Mouse (Mus musculus) testis, adult 2 months (tissue): ENCODE data around the gene Usp7. TPM values are rescaled to one million over a fixed set of nuclear protein-coding genes. Genes with fewer than 3 reads are reported as not detected.
"Not testable (repeated sequence)": the region's sequence is repeated elsewhere in the genome, so short reads cannot be mapped to it uniquely, and the experiment has no call there.

Experiments
- H3K27ac ChIP-seq: fragments of 200-500 bp; 2 replicates; pipeline ENCODE4 v1.5.1; 2012; ENCODE audit warnings: low read depth, low read length; ENCODE audit not compliant: control insufficient read depth, insufficient read depth
- H3K27me3 ChIP-seq: fragments of 200-500 bp; 2 replicates; pipeline ENCODE4 v1.6.1; 2012; ENCODE audit warnings: mild to moderate bottlenecking, low read length, moderate library complexity; ENCODE audit not compliant: control insufficient read depth, insufficient read depth
- H3K36me3 ChIP-seq: fragments of 200-500 bp; 2 replicates; pipeline ENCODE4 v1.6.1; 2012; ENCODE audit warnings: mild to moderate bottlenecking, low read length; ENCODE audit not compliant: control insufficient read depth, insufficient read depth
- H3K4me1 ChIP-seq: fragments of 200-500 bp; 2 replicates; pipeline ENCODE4 v1.6.1; 2012; ENCODE audit warnings: low read length; ENCODE audit not compliant: control insufficient read depth, insufficient read depth
- H3K4me3 ChIP-seq: fragments of 200-500 bp; 2 replicates; pipeline ENCODE4 v1.5.1; 2012; ENCODE audit warnings: low read depth, mild to moderate bottlenecking, low read length, moderate library complexity, mixed read lengths; ENCODE audit not compliant: control insufficient read depth
- CTCF ChIP-seq: fragments of 200-500 bp; IDR thresholded peaks from 2 replicates; pipeline ENCODE4 v1.5.1; 2012; ENCODE audit warnings: low read depth, mild to moderate bottlenecking, inconsistent platforms, low read length, moderate library complexity; ENCODE audit not compliant: control insufficient read depth, insufficient read depth, insufficient replicate concordance
- POLR2A ChIP-seq: fragments of 200-500 bp; IDR thresholded peaks from 2 replicates; pipeline ENCODE4 v1.6.1; 2012; ENCODE audit warnings: low read depth, mild to moderate bottlenecking, inconsistent platforms, low read length, moderate library complexity; ENCODE audit not compliant: control insufficient read depth
- polyA plus RNA-seq: library from polyadenylated mRNA; depleted of rRNA; stranded (reverse); fragments of >200 nt; gene quantifications from 2 replicates; pipeline ENCODE4 v1.2.3, GENCODE M21; 2012

Gene Usp7
- polyA plus RNA-seq, 1 experiment, result 61.5 TPM

DNA sequence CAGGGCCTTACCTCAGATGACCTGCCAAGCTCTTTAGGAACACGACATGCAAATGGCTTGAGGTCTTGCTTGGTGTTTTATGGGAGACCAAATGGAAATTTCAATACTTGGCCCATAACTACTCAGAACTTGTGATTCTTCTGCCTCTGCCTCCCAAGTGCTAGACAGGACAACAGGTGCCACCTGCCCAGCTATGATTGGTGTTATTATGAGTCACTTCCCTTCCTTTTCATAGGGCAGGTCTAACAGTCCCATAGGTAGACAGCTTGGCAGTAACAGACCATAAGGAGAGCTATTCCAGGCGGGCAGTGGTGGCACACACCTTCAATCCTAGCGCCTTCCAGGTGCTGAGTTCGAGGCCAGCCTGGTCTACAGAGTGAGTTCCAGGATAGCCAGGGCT is 58.5 kb downstream of the Usp7 start:
- Histone ChIP-seq H3K27ac (no peak overlapping the region), H3K4me3 (no peak overlapping the region), H3K27me3 (no peaks in the 10 kb centered on the region), H3K36me3 (no peaks in the 10 kb centered on the region), H3K4me1 (peaks cover 11% of the 10 kb centered on the region)
- no peak for TF ChIP-seq POLR2A
- no peak for TF ChIP-seq CTCF

DNA sequence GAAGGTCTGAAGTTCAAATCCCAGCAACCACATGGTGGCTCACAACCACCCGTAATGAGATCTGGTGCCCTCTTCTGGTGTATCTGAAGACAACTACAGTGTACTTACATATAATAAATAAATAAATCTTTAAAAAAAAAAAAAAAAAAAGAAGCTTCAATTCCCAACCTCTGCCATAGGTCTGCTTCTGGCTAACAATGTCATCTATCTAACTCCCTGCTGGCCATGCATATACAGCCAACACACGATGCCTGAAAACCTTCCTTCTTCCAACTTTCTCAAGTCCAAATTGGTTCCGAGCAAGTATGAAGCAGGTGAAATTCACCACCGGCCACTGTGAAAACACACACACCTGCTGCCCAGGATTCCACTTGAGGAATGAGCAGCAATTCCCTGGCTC is 59.7 kb downstream of the Usp7 start:
- peaks cover 11% of the 10 kb centered on the region for H3K4me1 ChIP-seq
- H3K27ac ChIP-seq, H3K27me3 ChIP-seq, H3K4me3 ChIP-seq, H3K36me3 ChIP-seq: not testable (repeated sequence)

GRCm38 (mm10) chr16:8731630-8732029 is 60.5 kb downstream of the Usp7 start:
- H3K27ac ChIP-seq, result no peak overlapping the region
- TF ChIP-seq CTCF (no peak), POLR2A (no peak)
- no peaks in the 10 kb centered on the region for H3K36me3 ChIP-seq
- peaks cover 8% of the 10 kb centered on the region for H3K4me1 ChIP-seq
- no peaks in the 10 kb centered on the region for H3K27me3 ChIP-seq
- no peak overlapping the region for H3K4me3 ChIP-seq

- Histone ChIP-seq H3K4me1 (peaks cover 3% of the 10 kb centered on the region; the same call in 1 of the 2 replicates), H3K27me3 (no peaks in the 10 kb centered on the region), H3K4me3 (no peak overlapping the region), H3K27ac (no peak overlapping the region), H3K36me3 (no peaks in the 10 kb centered on the region)
- TF ChIP-seq CTCF (no peak), POLR2A (no peak)
Measured at GRCm38 (mm10) chr16:8728111-8728748, 63.9 kb downstream of the Usp7 start.

GRCm38 (mm10) chr16:8725807-8726206 is 66.3 kb downstream of the Usp7 start:
- no peaks in the 10 kb centered on the region for H3K27me3 ChIP-seq
- no peaks in the 10 kb centered on the region for H3K36me3 ChIP-seq
- TF ChIP-seq POLR2A (no peak), CTCF (no peak)
- no peak overlapping the region for H3K4me3 ChIP-seq
- H3K27ac ChIP-seq, result no peak overlapping the region
- no peaks in the 10 kb centered on the region; the same call in 1 of the 2 replicates for H3K4me1 ChIP-seq

DNA sequence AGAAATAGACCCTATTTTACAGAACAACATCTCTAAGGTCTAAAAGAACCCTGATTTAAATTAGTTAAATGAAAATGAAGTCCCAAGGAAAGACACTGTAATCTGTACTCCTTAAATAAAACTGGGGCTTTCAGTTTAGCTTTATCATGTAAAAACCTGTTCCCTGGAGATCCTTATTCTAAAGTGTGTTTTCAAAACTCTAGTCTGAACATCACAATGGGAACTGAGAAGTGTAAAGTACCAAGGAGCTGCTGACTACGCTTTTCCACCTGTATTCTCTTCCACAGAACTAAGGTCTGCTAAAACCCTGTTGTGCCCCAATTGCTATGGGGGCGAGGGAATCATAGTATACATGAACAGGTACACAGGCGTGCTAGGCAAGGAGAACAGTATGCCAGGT is 68.1 kb downstream of the Usp7 start:
- Histone ChIP-seq H3K4me1 (no peaks in the 10 kb centered on the region), H3K27me3 (no peaks in the 10 kb centered on the region), H3K4me3 (no peak overlapping the region), H3K27ac (no peak overlapping the region), H3K36me3 (no peaks in the 10 kb centered on the region)
- no peak for TF ChIP-seq CTCF
- TF ChIP-seq POLR2A, result no peak

GRCm38 (mm10) chr16:8720447-8720846 is 71.7 kb downstream of the Usp7 start:
- Histone ChIP-seq H3K4me1 (peaks cover 3% of the 10 kb centered on the region), H3K36me3 (no peaks in the 10 kb centered on the region; the same call in 1 of the 2 replicates), H3K27ac (peak overlapping the region; percentile 81), H3K27me3 (no peaks in the 10 kb centered on the region), H3K4me3 (peak overlapping the region; percentile 81; the same call in 1 of the 2 replicates)
- no peak for TF ChIP-seq POLR2A
- no peak for TF ChIP-seq CTCF

DNA sequence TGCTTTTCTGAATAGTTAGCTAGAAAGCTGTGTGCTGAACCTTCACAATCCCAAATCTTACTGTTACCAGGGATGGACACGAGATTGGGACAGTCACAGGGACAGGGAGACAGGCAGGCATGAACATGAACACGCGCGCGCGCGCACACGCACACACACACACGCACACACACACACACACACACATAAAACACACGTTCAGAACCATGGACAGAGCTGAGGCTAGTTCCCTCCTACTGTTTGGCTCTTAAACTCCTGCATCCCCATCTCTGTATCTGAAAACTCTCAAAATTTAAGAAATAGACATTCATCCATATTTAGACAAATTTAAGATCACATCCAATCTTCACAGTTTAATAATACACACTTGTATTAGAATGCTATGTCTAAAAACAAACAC is 74.4 kb downstream of the Usp7 start:
- Histone ChIP-seq H3K27me3 (no peaks in the 10 kb centered on the region), H3K27ac (no peak overlapping the region), H3K4me3 (no peak overlapping the region), H3K36me3 (no peaks in the 10 kb centered on the region; the same call in 1 of the 2 replicates), H3K4me1 (peaks cover 4% of the 10 kb centered on the region)
- TF ChIP-seq CTCF (no peak), POLR2A (no peak)
